Mouse (Mus musculus) liver, adult 2 months (tissue): ENCODE data around the gene Tcea2.

Source experiments
- CTCF ChIP-seq: fragments of 200-500 bp; IDR thresholded peaks from 2 replicates; pipeline ENCODE4 v1.5.1; 2011; ENCODE audit warnings: low read depth, low read length, control low read depth
- POLR2A ChIP-seq: fragments of 200-500 bp; IDR thresholded peaks from 2 replicates; pipeline ENCODE4 v1.6.1; 2011; ENCODE audit warnings: low read length, control low read depth; ENCODE audit not compliant: insufficient read depth; ENCODE audit errors: extremely low read depth

DNA sequence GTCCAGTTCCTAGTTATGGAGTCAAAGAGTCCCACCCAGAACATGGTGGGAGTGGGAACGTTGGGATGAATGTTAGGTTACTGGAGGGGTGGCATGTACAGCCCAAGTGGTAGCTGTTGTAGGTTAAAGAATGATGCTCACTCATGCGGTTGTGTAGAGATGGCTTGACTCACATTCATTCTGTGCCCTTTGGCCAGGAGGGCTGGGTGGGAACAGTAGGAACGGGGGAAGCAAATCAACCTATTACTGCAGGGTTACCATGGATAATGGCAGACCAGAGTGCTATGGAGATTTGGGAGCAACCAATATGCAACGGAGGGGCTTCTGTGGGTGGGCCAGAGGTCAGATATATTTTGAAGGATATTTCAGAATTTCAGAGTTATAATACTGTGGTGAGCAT, 5.2 kb upstream of the Tcea2 start:
- TF ChIP-seq CTCF (no peak), POLR2A (no peak)
